ENCODE assay signal across 8 mouse cellular contexts in genomic region chr9:98337881-98338769, GRCm38 (mm10). TPM values are rescaled to one million over a fixed set of nuclear protein-coding genes. Genes with fewer than 3 reads are reported as not detected.
A peak's percentile ranks its signal among the peaks of the same experiment; 100 is the strongest.
DNase-seq lines count a peak whose midpoint lies in the region.

No protein-coding gene starts in this region.

- peak; percentile 13 to 29 for DNase-seq in heart, adult 9 months (ENCODE audit: low spot score in 2 of 2)
- no peak for DNase-seq in heart, postnatal 25 days (ENCODE audit: low spot score)
- DNase-seq in right cerebral cortex, adult 2 months (ENCODE audit: low spot score in 2 of 2) = peak; percentile 61 to 65
- no peak for DNase-seq in right cerebral cortex, postnatal 10 days (ENCODE audit: low spot score in 2 of 2)
- peak; percentile 25 to 41 for DNase-seq in frontal cortex, postnatal 36 days (ENCODE audit: low spot score in 2 of 2)
- DNase-seq in telencephalon, adult 2 months (ENCODE audit: low read depth, low spot score) = peak; percentile 60
- DNase-seq in gastrocnemius, postnatal 4 days (ENCODE audit: low spot score in 2 of 2) = no peak
- DNase-seq in adrenal gland, postnatal 10 days = no peak

- intact Hi-C loops in heart, postnatal 25 days (cut with DNase I) = no loop called here

RNA-seq across cellular contexts. Expression of gene Nmnat3, which starts 50.9 kb away (rescaled TPM):
- total RNA-seq in heart, postnatal 25 days (2021) = 10 to 100 TPM; 11.4 to 11.8 TPM
- total RNA-seq in gastrocnemius, postnatal 4 days (2021) = 1 to 10 TPM; 5.8 to 7.3 TPM
- total RNA-seq in adrenal gland, postnatal 10 days (2021) = 10 to 100 TPM; 12.5 to 14.5 TPM

Comparison
In these comparisons a context has a peak if more than half of its experiments do, and no peak if none do; other contexts are left out.
1. DNase-seq: peak in heart, adult 9 months (2 of 2), right cerebral cortex, adult 2 months (2 of 2), frontal cortex, postnatal 36 days (2 of 2) and telencephalon, adult 2 months (single experiment); none in heart, postnatal 25 days (single experiment), right cerebral cortex, postnatal 10 days (0 of 2), gastrocnemius, postnatal 4 days (0 of 2) and adrenal gland, postnatal 10 days (single experiment).